Mouse (Mus musculus): Measurements from ENCODE around the gene Stra6. TPM values are rescaled to one million over a fixed set of nuclear protein-coding genes. Genes with fewer than 3 reads are reported as not detected.

Gene Stra6
- polyA plus RNA-seq, 3 experiments from 2014 or later, result 4.0 to 5.3 TPM; not detected in 1

Other genes starting within 250 kb of the Stra6 start
- gene Arid3b, start 227.0 kb upstream of the Stra6 start, polyA plus RNA-seq (2017; shearing (Covaris generic)), result 10 to 100 TPM; 12.8 to 26.9 (median 20.9) TPM
- gene Ubl7, start 152.8 kb upstream of the Stra6 start, polyA plus RNA-seq (2017; shearing (Covaris generic)), result 100 to 1,000 TPM; 113 to 167 (median 131) TPM
- gene Sema7a, start 123.7 kb upstream of the Stra6 start, polyA plus RNA-seq (2017; shearing (Covaris generic)), result 1 to 10 TPM in 1 of 3 experiments, not detected in 2; 1.8 TPM
- gene Cyp11a1, start 57.4 kb upstream of the Stra6 start, polyA plus RNA-seq (2017; shearing (Covaris generic)), result under 1 TPM in 1 of 3 experiments, not detected in 2; 0.12 TPM
- gene Ccdc33, start 55.0 kb downstream of the Stra6 start, polyA plus RNA-seq (2017; shearing (Covaris generic)), result not detected
- 1 to 10 TPM in 1 of 3 experiments, under 1 TPM in 1, not detected in 1; 0.84 to 1.5 TPM for gene Islr, start 140.5 kb downstream of the Stra6 start, polyA plus RNA-seq (2017; shearing (Covaris generic))
- gene Islr2, start 140.5 kb downstream of the Stra6 start, polyA plus RNA-seq (2017; shearing (Covaris generic)), result not detected
- 10 to 100 TPM; 40.6 to 53.9 (median 40.9) TPM for gene Pml, start 186.0 kb downstream of the Stra6 start, polyA plus RNA-seq (2017; shearing (Covaris generic))
- gene Stoml1, start 189.4 kb downstream of the Stra6 start, polyA plus RNA-seq (2017; shearing (Covaris generic)), result 10 to 100 TPM; 11.9 to 42.4 (median 32.1) TPM
- not detected for gene Loxl1, start 249.4 kb downstream of the Stra6 start, polyA plus RNA-seq (2017; shearing (Covaris generic))